Mouse (Mus musculus): ENCODE measurements around the gene Ahdc1. TPM values are rescaled to one million over a fixed set of nuclear protein-coding genes. Genes with fewer than 3 reads are reported as not detected.
"Not testable (repeated sequence)": the region's sequence is repeated elsewhere in the genome, so short reads cannot be mapped to it uniquely, and the experiment has no call there.

The Ahdc1 gene
- total RNA-seq, 4 experiments from 2014 or later, result 95.7 to 104 (median 99.7) TPM

DNA sequence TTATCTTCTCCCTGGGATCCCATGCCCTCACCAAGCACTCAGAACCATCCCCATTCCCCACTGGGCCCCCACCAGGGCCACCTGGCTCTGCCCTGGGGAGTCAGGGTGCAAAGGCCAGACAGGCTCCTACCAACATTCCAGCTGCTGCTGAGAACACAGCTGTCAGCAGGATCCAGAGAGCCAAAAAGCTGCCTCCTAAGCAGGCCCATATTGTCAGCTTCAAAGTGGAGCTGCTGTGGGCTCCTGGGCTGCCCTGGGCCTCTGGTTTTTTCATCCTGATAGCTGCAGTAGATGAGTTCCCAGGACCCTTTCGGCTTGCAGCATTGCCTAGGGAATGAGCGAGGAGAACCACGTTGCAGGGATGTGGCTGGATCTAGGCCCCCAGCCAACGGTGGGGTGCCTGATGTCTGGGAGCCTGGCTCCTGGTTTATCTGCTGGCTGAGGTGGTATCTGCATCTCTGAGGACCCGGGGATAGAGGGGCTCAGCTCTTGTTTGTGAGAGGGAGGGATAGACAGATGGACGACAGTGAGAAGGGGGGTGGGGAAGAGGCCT is 82.5 kb downstream of the Ahdc1 start:
- DNase-seq (ENCODE audit: low spot score in 2 of 2), result no peak

DNA sequence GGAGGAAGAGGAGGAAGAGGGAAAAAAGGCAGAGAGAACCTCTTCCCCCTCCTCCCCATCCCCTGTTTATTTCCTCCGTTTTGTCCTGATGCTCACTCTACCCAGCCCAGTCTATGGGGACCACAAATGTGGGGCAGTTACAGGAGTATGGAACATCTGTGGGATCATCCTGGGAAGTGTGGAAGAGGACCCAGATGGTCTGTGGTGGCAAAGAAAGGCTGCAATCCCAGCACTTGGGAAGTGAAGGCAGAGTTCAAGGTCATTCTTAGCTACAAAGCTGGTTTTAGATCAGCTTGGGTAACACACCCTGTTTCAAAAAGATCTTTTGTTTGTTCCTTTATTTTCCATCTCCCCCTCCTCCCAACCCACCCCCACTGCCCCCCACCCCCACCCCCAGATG is 83.2 kb downstream of the Ahdc1 start:
- DNase-seq (ENCODE audit: low spot score in 2 of 2), result no peak

DNA sequence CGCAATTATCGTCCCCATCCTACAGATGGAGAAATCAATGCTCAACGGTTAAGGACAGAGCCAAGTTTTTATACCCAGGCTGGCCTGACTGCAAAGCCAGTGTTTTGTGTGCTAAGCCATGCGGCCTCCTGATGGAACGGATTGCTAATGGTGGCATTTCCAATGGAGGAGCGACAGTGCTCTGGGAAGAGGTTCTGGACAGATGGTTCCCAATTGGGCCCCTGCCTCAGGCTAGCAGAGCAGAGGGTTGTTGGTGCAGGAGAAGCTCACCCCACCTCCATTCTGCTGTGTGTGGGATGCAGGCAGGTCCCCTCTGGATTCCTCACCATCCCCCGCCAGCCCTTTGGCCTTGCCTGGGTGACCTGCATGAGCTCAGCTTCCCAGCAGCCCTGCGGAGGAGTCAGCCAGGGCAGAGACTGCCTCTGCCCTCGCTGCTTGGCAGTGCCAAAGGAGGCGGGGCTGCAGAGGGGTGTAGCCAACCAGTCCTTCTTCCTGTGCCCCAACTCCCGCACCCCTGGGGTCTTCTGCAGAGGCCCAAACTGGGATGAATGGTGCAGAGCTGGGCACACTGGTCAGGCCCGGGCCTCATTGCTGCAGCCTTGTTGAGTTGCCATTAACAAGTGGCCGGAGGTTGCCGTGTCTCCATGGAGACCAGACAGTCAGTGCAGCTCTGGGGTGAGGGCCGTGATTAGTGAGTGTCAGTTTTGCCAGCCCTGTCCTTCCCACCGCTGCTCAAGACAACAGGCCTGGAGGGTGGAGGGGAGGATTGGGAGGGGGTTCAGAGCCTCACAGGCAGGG is 84.1 kb downstream of the Ahdc1 start:
- peak in 1 of 2 experiments; percentile 64 for DNase-seq (ENCODE audit: low spot score in 2 of 2)

DNA sequence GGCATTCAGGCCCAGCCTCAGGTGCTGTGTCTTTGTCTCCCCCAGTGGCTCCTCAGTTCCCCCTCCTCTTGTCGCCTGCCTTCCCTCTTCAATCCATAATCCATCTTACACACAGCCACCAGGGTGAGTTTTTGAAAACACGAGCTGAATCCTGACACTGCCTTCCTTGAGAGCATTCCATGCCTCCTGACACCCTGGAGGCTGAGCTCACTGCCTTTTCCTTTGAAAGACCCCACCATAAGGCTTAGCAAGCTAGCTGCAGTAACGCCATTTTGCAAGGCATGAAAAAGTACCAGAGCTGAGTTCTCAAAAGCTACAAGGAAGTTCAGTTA is 84.6 kb downstream of the Ahdc1 start:
- not testable (repeated sequence) for DNase-seq (ENCODE audit: low spot score in 2 of 2)

DNA sequence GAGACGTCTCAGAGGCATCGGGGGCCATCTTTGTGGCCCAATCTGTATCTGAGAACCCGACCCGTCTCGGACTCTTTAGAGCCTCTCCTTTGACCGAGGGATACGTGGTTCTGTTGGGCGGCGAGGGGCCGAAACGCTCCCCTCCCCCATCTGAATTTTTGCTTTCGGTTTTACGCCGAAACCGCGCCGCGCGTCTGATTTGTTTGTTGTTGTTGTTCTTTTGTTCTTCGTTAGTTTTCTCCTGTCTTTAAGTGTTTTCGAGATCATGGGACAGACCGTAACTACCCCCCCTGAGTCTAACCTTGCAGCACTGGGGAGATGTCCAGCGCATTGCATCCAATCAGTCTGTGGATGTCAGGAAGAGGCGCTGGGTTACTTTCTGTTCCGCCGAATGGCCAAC is 85.6 kb downstream of the Ahdc1 start:
- DNase-seq (ENCODE audit: low spot score in 2 of 2), result not testable (repeated sequence)

DNA sequence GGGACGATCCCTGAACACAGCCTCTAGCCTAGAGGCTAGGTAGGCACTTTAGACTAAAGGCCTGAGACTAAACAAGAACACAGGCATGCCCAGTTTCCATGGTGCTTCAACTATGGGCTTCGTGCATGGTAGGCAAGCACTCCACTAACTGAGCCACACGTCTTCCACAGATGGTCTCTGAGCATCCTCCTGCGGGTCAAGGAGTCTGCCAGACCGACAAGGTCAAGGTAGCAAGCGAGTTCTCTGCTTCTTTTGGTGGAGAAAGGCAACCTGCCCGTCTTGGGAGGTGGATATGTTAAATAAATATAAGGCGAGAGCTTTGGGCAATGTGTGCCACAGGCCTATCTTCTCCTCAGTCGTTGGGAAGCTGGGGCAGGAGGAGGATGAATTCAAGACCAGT is 90.7 kb downstream of the Ahdc1 start:
- DNase-seq (ENCODE audit: low spot score in 2 of 2), result no peak

DNA sequence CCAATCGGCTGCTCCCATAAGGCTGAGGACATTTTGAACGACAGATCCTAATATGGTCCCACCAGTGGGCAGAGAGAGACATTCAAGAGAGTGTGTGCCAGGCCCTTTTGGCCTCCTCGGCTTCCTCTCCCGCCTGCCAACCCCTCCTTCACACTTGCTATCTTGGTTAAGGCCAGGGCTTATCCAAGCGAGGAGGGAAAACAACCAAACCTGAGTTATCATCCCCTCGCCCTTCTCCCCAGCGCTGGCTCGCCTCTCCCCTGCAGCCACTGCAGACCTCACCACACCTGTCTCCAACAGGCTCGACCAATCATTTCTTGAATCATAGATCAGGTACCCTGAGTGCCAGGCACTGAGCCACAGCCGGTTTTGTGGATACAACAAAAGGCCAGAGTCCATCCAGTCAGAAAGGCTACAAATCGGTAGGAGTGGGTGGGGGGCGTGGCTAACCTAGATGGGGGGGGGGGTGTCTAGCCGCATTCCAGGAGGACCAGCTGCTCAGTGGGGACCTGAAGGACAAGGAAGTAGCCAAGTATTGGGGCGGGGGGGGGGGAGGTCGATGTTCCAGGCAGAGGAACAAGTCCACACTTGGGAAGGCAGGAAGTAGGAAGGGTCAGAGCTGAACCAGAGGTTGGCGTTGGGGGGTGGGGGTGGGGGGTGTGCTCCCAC is 92.6 kb downstream of the Ahdc1 start:
- no peak for DNase-seq (ENCODE audit: low spot score in 2 of 2)

DNA sequence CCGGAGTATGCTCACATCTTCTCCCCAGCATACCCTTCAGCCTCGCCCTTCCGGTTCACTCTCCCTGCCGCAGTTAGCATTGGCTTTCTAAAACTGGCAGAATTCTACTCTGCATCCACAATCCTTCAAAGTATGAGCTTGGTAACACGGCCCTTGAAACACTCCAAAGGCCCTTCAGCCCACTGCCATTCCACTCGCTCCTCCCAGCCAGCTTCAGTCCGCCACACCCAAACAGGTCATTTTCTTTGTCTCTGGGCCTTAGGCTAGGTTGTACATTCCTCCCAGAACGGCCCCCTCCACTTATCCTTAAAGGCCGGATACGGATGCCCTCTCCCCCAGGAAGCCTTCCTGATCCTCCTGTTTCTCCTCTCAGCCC is 93.1 kb downstream of the Ahdc1 start:
- DNase-seq (ENCODE audit: low spot score in 2 of 2), result no peak

DNA sequence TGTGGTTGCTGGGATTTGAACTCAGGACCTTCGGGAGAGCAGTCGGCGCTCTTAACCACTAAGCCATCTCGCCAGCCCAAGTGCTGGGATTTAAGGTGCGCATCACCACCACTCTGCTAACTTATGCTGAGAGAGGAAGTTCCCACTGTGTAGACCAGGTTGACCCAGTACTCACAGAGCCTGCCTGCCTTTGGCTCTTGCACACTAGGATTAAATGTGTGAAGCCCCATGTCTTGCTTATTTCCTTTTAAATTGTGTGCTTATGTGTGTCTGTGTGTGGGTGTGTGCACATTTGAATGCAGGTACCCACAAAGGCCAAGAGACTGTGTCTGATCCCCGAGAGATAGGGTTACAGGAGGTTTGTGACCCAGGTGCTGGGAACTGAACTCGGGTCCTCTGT is 95.6 kb downstream of the Ahdc1 start:
- DNase-seq (ENCODE audit: low spot score in 2 of 2), result no peak

DNA sequence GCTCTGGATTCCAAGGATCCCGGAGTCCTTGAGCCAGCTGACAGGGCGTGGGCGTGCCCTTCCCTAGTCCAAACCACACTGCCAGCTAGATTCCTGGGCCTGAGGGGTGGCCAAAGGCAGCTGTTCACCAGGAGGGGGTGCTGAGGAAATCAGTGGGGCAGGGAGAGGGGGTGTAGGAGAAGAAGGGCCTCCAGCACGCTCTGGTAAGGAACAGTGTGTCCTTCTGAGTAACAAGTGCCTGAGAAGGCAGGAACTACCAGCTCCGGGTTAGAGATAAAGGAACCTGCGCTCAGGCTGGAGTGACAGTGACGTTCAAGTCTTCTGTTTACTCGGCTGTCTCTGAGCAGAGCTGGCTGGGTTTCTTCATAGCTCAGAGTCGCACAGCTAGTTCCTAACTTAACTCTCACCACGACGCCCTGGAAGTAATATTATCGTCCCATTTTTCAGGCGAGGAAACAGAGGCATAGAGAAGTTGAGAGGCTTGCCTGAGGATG is 96.8 kb downstream of the Ahdc1 start:
- DNase-seq (ENCODE audit: low spot score in 2 of 2), result no peak

DNA sequence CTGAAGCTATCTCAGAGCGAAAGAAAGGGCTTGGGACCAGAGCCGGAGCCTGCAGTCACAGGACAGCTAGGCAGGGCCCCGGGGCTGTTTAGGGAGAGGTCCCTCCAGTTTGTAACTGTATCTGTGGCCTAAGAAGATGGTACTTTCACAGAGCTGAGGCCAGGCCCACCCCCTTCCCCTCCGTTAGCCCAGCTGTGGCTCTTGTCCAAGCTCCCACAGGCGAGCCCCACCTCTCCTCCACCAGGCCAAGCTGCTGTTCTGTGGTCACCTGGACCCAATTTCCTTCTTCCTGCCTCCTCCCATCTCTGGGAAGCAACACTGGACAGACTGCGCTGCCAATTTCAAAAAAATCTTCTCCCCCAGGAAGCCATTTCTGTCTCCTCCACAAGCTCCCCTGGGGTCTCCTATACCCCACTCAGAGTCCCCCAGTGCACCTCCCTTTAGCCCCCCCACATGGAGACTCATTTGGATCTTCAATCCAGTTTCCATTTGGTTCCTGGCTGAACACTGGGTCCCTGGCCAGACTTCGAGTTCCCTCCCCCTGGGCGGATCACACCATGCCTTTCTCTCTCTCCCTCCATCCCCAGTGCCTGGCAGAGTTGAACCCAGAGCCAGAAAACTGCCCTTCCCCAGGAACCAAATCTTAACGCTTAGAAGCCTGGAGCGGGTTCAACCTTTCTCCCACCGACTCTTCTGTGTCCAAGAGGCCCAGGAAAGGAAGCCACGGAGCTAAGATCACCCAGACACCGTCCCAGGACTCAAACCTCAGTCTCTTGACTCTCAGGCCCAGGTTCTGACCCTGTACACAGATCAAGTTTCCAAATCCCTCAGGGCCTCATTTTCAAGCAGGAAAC is 97.6 kb downstream of the Ahdc1 start:
- DNase-seq (ENCODE audit: low spot score in 2 of 2), result no peak

DNA sequence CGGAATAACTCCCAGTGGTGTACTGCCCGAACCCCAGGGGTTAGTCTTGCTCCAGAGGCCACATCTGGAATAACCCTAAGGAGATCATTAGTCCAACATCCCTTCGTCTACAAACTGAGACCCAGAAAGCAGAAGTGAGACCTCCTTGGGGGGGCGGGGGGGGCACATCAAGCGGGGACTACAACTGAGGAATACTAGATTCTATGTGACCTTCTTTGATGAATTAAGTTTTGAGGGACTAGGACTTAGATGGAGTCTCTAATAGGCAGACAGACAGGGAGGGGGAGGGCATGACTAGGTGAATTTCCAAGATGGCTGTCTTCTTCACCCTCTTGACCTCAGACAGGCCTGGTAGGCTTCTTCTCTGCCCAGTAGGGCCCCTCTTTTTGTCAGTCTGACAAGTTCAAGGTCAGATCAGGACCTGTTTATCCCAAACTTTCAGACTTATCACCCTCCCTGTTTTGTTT is 98.3 kb downstream of the Ahdc1 start:
- DNase-seq (ENCODE audit: low spot score in 2 of 2), result no peak

DNA sequence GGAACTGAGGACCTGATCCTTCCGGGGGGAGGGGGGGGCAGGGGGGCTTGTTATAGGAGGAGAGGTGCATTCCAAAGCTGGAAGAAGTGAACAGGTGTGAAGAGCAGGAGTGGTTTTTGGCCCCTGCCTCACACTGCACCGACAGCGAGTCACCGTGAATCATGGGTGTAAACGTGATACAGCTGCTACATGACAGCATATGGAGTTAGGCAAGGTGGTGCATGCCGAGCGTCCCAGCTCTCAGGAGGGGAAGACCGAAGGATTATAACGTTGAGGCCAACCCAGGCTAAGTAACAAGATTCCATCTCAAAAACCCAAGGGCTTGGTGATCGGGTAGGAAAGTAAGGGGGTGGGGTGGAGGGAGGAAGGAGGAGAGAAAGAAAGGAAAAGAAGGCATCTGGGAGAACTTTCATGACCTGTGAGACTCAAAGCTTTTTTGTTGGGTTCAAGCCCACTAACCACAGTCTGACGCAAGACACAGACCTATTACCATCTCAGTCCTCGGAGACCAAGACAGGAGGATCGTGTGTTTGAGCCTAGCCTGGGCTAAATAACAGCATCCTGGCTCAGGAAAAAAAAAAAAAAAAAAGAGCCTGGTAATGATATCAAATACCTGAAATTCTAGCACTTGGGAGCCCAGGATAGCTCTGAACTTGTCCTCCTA is 101.2 kb downstream of the Ahdc1 start:
- DNase-seq (ENCODE audit: low spot score in 2 of 2), result no peak

DNA sequence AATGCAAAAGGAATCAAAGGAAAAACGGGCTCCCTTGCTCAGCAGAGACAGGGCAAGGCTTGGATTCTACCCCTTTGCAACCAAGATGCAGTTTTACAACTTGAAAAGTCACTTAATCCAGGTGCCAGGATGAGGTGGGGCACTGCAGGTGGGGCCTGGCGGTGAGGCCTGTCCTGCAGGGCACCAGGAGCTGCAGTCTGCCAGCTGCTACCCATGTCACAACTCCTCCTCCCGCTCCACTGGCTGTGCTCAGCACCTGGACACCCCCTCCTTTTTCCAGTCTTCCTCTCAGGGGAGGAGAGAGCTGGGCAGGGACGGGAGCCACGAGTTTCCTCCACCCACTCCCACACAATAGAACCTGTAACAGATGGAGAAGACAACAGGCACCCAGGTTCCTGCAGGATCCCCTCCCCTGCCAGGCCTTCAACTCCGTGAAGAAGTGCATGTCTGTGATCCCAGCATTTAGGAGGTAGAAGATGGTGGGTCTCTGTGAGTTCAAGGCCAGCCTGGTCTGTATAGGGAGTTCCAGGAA is 102.4 kb downstream of the Ahdc1 start:
- no peak for DNase-seq (ENCODE audit: low spot score in 2 of 2)

DNA sequence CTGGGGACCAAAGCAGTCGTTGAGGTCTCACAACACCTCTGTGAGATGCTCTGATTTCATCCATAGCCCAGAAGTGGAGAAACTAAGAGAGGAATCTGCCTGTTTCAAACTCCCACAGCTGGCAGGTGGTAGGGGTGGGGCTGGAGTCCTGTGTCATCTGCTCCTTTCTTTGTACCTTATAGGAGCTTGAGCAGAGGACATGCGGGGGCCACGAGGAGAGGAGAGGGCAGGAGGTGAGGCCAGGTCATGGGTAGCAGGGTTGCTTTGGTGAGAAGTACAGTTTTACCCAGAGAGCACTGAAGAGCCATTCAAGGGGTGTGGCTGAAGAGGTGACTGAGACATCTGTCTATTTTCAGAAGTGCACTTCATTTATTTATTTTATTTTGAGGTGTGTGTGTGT is 103.7 kb downstream of the Ahdc1 start:
- DNase-seq (ENCODE audit: low spot score in 2 of 2), result no peak

DNA sequence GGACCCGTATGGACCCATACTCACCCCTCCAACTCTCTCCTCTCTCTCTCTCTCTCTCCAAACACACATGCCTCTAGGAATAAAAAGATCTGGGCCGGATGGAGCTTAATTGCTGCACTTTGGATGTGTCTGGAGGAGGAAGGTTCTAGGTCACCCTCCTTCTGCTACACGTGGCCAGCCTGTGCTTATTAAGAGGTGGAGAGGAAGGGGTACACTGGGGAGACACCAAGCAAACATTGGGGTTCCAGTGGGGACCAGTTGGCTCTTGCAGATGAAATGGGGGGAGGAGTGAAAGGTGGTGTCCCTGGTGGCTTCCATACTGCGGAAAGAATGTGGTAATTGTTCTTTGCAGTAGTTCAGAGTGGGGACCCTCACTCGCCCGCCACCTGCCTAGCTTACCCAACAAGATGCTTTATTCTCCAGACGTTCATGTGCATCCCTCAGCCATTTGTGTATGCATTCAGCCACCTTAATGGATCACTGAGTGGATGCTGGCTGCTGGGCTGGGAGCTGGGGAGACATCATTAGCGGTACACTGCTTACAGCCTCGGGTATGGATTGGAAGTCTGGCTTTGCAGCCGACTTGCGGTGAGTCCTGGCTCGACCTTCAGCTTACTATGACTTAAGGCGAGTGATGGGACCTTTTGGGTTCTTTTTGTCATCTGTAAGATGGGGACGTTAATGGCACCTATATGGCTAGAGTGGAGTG is 104.8 kb downstream of the Ahdc1 start:
- no peak for DNase-seq (ENCODE audit: low spot score in 2 of 2)

DNA sequence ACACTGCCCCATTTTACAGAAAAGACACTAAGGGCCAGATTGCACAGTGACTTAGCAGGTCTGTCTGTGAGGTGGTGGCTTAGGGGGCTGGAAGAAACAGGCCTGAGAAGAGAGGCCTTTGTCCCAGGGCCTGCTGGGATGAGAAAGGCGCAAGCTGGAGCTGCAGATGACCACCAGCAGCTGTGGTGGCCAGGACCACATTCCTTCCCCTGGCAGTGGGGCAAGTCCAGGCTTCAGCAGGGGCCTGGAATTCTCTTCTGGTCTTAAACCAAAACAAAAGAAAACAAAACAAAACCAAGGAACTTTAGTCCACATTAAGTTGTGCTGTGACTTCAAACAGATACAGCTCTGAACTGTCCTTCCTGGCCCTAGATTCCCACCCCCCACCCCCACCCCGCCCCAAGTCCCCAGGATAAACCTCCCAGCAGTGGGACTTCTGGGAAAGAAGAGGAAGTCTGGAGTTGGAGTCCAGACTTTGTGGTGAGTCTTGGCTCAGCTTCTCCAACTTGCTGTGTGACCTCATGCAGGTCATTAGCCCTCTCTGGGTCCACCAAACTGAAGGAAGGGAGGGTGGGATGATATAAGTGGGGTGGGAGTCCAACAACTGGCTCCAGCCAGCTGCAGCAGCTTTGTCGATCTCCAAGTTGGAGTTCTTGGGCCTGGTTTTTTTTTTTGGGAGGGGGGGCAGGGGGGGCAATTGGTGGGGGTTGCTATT is 105.9 kb downstream of the Ahdc1 start:
- no peak for DNase-seq (ENCODE audit: low spot score in 2 of 2)

DNA sequence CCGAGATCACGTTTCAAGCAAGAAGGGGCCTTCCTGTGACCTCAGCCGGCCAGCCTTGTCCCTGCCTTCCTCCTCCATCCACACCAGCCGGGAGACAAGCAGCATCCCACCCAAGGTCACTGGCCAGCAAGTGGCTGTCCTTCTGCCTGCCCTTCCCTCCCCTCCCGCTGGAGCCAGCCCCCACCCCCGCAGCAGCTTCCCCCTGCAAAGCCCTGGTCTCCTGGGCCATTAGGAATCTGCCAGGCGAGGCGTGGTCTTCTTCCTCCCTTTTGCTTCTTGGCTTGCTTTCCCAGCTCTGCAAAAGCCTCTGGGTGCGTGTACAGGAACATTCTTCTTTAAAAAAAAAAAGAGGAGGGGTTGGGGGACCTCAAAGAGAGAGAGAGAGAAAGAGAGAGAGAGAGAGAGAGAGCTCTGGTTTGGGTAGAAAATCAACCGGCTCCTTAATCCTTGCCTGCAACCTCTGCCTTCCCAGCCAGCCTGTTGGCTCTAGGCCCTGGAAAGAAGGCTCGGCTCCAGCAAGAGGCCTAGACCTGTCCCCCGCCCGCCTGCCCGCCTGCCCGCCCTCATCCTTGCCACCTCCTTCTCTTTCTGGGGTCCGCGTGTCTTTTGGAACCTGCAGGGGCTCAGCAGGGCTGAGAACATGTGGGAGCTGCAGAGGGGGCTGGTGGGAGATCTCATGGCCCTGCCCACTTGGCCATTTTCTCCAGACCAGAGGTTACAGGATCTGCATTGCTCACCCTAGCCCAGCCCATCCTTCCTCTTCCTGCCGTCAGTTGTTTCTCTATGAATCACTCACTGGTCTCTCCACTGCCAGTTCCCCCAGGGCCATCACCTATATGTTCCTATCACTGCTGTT is 106.7 kb downstream of the Ahdc1 start:
- DNase-seq (ENCODE audit: low spot score in 2 of 2), result no peak
